Mouse (Mus musculus): ENCODE results near the gene Acsl1.

The Acsl1 gene

DNA sequence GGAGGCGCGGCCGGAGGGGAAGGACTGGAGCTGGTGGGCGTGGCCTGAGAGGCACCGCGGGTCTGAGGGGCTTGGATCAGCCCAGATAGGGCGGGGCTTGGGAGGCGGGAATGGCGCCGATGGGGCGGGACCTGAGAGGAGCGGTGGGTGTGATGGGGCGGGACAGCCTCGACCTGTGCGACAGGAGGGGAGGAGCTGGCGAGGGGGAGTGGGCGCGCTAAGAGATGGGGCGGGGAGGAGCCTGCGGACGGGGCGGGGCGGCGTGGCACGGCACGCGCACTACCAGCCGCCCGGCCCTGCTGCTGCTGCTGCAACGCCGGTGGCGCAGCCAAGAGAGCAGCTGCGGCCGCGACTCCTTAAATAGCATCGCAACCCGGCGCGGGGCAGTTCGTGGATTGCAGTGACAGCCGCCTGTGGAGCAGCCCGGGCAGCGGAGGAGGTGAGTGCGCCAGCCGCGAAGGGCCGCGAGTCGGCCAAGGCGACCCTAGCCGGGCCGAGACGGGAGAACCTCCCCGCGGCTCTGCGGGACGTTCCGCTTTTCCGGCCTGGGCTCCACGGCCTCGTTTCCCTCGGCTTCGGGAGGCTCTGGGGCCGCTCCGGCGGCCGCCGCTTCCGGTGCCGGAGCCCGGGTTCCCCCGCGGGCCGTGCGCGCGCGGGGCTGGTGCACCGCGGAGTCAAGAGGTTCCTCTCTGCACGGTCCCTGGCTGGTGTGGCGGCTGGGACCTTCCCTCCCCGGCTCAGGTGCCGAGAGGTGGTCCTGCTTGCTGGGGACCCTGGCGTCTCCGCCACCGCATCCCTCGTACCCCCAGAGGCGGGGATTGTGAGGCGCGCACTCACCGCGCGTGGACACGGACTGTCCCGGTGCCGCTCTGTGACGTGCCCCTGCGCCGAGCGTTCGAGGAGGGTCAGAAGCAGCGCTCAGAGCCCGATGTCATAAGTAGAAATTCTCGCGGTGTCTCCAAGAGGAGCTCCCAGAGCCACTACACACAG is at the start of gene Acsl1:
TSS of gene Acsl1 (plus strand) at position 246 of the 990 bp plus-strand sequence.
- peak; percentile 99 for DNase-seq (ENCODE audit: low read depth in 1 of 2, low spot score in 2 of 2)

DNA sequence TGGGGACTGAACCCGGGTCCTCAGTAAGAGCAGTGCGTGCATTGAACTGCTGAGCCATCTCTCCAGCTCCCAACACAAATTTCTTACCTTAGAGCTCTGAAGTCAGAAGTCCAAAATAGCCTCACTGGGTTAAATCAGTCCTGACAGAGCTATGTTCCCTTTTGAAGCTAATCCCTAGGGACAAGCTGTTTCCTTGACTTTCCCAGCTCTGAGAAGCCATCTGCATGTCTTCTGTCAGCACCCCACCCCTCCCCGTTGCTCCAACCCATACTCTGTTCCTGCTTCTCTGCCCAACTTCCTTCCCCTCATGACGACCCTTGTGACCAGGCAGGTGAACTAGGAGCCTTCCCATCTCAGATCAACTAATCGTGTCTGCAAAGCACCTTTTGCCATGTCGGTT is 49.3 kb upstream of the Acsl1 start:
- DNase-seq (ENCODE audit: low read depth in 1 of 2, low spot score in 2 of 2) = no peak

DNA sequence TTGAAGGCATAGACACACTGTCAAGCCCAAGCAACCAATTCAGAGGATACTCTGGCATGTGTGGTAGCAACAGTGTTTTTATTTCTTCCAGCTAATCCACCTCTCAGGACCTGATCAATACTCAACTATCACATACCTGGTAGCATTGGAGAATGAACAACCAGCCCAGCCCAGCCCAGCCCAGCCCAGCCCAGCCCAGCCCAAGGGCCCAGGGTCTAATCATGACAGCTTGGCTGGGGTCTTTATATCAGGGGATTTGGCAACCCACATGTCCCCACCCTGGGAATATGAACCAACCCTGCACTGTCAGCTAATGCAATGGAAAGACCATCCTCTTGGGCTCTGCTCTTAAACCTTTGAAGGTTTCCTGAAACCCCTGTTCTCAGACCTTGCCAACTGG is 42.9 kb upstream of the Acsl1 start:
- DNase-seq (ENCODE audit: low read depth in 1 of 2, low spot score in 2 of 2) = no peak

DNA sequence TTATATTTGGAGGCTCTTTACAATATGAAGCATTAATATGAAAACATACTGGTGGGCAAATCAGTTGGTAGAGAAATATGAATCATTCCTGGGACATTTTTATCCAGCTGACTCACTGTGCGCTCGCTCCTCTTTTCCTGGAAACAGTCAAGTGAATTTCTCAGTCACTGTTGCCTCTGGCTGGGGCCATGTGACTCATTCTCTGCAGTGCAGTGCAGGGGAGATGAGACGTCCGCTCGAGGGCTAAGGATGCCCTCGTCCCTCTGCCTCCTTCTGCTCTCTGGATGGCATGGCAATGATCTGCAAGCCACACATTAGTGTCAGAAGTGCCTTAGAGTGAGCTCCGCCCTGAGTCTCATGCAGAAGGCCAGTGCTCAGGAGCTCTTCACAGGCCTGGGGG is 41.0 kb upstream of the Acsl1 start:
- DNase-seq (ENCODE audit: low read depth in 1 of 2, low spot score in 2 of 2) = no peak

DNA sequence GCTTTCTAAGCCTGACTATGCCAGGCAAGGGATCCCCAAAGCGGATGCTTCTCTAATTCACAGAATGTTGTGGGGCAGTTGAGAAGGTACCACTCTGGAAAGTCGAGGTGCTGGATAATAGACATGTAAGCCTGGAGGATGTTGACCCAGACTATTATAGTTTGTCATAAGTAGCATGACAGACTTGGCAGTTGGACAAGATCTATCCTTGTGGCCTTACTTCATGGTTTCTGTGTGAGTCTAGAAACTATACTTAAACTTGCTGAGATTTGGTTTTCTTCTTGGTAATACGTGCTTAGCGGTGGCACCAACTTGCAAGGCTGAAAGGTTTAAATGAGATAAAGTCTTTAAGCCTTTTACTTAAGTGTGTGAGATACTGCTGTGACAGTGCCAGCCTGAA is 38.9 kb upstream of the Acsl1 start:
- no peak for DNase-seq (ENCODE audit: low read depth in 1 of 2, low spot score in 2 of 2)

DNA sequence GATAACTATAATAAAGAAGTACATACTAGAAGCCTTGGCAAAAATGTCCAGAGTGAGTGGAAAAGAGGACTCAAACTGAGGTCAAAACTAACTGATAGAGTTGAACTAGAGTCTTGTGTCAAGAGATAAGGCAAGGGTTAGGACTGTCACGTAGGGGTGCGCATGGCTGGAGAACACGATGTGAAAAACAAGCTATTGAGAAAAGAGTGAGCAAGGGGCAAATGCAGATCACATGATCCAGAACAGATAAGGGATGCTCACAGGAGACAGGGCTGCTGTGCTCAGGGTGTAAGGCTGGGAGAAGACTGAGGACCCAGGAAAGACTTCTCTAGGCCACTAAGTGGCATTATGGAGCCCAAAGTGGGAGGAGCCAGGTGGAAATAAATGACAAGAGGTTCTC is 38.3 kb upstream of the Acsl1 start:
- no peak for DNase-seq (ENCODE audit: low read depth in 1 of 2, low spot score in 2 of 2)

DNA sequence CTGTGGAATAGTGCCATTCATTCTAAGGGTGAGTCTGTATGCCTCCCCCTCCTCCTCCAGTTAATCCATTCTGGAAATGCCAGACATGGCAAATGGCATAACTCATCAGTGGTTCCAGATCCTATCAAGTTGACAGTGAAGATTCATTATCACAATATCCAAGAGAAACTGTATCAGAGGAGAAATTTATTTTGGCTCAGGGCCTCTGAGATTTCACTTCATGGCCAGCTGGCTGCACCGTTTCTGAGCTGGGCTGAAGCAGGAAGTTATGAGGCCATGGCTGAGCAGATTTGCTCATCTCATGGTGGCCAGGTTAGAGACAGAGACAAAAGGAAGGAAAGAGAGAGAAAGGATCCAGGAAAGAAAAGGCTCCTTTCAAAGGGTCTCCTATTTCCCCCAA is 37.2 kb upstream of the Acsl1 start:
- no peak for DNase-seq (ENCODE audit: low read depth in 1 of 2, low spot score in 2 of 2)

DNA sequence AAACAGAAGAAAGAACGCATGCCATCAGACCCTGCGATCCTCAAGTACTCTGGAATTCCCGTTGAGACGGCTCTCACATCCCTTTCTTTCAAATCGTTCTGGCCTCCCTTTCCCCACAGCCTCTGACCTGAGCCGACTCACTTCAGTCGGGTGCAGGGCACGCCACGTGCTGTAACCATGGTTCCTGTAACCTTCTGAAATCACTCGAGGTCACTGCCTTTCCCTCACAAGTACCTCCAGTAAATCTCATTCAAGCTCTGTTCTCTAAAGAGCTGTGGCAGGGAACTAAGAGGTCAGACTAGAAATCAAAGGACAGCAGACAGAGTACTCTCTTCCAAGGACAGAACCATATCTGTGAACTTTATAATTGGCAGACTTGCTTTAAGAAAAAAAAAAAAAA is 32.3 kb upstream of the Acsl1 start:
- DNase-seq (ENCODE audit: low read depth in 1 of 2, low spot score in 2 of 2) = no peak

DNA sequence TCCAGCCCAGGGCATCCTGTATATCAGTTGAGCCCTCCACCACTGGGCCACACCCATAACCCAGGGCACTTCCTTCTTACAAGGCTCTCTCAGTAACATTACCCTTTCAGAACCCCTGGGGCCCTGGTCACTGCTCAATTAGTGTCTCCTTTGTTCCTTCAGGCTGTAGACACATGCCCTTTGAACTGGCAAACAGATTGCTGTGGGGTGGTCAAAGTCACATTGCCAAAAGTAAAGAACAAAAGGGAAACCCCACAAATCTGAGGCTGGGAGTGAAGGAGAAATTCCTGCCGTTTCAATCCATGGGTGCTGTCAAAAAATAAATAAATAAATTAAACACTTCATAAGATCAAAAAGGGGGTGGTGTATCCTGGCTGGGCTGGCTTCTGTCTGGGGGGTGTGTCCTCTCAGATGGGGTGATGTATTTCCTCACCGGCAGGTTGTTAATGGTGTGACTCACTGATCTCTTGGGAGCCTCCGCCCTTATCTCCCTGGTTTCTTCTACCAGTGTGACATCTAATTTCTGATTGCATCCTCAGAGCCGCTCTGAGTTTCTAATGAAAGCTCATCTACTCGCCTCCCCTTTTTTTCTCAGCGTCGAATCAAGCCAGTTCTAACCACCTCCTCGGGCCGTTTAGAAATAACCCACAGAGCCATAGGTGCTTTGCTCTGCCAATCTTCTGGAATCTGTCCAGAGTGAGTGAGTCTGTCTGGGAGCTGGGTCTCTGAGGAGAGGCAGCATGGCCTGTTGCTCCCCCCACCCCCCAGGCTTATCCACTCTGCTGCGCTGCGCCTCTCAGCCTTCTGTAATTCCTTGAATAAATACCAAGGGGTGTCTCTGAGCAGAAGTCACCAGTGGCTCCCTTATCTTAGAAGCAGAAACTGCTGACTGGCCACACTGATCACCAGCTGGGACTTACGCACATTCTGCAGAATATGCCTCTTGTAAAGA is 24.6 kb upstream of the Acsl1 start:
- no peak for DNase-seq (ENCODE audit: low read depth in 1 of 2, low spot score in 2 of 2)

DNA sequence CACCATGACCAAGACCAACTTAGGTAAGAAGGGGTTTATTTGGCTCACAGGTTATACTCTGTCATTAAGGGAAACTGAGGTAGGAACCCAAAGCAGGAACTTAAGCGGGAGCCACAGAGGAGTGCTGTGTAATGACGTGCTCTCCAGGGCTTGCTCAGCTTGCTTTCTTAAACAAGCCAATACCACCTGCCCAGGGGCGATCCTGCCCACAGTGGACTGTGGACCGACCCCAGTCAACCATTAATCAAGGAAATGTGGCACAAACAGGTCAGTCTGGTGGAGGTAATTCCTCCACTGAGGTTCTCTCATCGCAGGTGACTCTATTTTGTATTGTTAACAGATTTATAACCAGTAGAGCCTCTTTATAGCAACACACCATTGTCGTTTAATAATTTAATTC is 23.5 kb upstream of the Acsl1 start:
- no peak for DNase-seq (ENCODE audit: low read depth in 1 of 2, low spot score in 2 of 2)

DNA sequence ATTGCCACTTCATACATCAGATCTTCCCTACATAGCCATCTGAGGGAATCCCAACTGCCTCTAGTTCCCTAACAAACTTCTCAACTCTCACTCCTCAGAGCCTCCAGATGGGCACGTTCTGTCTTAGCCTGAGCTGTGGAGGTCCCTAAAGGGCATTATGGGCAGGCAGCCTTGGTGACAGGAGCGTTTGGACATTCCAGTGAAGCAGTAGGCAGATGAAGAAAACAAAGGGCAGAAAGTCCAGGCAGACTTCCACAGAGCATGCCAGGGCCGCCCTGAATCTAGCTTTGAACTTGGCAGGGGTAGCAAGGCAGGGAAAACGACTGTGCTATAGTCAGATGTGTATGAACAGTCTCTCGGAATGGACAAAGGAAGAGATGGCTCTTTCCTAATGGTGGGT is 22.2 kb upstream of the Acsl1 start:
- no peak for DNase-seq (ENCODE audit: low read depth in 1 of 2, low spot score in 2 of 2)

DNA sequence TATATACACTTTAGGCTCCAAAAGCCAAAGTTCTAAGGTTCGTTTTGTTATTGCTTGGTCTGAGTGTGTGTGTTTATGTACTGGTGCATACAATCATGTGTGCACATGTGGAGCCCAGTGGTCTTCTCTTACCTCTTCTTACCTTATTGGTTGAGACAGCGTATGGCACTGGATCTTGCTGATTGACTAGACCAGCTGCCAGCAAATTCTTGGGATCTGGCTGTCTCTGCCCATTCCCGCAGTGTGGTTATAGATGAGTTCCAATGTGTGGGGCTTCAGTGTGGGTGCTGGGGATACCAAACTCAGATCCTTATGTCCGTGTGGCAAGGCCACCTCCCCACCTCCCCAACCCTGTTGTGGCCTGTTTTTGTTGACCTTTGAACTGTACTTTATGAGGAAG is 21.8 kb upstream of the Acsl1 start:
- DNase-seq (ENCODE audit: low read depth in 1 of 2, low spot score in 2 of 2) = no peak

DNA sequence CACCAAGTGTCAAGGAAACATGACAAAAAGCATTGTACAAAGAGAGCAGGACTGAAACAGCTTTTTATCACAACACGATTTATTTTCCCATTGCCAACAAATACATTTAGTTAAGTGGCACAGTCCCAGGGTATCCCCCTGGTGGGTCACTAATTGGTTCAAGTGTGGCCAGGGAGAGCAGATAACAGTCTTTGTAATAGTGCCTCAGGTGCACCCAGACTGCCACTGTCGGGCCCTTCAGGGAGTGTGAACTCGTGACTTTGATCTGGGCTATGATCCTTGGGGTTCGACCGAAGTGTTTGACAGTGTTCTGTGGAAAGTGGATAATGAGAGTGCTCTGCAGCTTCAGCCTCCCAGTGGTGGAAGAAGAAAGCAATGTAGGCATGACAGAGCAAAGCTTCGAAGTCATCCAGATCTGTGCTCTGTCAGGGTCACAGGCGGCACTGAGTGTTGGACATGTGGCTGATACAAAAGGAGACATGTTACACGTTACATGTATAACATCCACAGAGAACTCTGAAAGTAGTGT is 21.1 kb upstream of the Acsl1 start:
- DNase-seq (ENCODE audit: low read depth in 1 of 2, low spot score in 2 of 2) = no peak

DNA sequence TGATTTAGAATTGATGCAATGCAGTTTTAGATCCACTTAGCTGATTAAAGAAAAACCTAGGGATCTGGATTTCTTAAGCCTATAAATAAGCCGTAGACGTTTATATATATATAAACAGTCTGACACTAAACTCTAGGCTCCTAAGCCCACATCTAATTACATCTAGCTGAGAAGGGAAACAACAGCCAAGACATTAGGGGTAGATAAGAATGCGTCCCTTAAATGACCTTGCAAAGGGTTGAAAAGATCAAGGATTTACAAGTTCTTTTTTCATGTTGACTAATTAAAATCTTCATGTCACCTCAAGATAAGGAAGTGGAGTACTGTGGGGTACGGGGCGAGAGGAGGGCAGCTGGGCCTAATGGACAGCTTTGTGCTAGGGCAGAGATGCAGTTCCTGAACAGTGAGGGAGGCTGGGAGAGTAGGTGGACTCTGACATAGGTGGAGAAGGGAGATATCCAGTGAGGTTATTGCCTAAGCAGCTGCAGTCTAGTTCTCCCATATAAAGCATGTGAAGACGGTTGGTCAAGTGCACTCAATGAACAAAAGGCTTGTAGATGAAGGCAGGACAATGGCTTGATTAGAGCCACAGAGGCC is 12.5 kb upstream of the Acsl1 start:
- DNase-seq (ENCODE audit: low read depth in 1 of 2, low spot score in 2 of 2) = no peak

DNA sequence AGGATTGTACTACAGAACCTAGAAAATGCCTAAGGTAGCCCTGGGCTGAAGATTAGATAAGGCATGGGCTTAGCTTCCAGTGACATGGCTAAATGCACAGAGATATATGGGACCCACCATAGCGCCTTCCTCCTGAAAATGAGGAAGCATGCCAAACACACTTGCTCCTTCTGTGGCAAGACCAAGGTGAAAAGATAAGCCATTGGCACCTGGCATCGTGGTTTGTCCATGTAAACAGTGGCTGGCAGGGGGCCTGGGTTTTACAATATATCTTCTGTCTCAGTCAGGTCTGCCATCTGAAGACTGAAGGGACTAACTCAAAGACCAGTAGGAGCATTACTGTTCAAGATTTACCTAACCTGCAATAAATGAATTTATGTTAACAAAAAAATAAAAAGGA is 2.4 kb upstream of the Acsl1 start:
- DNase-seq (ENCODE audit: low read depth in 1 of 2, low spot score in 2 of 2) = no peak

DNA sequence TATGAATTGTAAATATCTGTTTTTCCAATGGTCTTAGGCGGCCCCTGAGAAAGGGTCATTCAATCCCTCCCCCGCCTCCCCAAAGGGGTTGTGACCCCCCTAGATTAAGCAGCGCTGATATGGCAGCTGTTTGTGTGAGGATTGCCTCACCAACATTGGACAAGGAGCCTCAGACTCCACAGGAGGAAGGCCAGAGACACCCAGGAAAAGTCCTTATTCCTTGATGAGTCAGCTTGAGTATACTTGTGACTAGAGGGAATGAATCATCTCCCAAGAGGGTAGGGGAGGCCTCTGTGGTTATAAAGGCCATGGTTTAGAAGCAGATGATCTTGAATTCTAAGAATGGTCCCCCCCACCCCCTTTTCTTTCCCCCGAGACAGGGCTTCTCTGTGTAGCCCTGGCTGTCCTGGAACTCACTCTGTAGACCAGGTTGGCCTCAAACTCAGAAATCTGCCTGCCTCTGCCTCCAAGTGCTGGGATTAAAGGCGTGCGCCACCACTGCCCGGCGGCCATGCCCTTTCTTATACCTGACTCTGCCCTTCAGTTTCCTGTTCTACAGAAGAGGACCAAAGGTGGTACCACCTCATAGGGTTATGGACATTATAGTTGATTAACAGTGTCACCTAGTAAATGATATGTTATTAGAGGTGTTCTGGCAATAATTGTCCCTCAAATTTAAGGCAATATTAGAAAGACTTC is 1.6 kb upstream of the Acsl1 start:
- DNase-seq (ENCODE audit: low read depth in 1 of 2, low spot score in 2 of 2) = no peak

DNA sequence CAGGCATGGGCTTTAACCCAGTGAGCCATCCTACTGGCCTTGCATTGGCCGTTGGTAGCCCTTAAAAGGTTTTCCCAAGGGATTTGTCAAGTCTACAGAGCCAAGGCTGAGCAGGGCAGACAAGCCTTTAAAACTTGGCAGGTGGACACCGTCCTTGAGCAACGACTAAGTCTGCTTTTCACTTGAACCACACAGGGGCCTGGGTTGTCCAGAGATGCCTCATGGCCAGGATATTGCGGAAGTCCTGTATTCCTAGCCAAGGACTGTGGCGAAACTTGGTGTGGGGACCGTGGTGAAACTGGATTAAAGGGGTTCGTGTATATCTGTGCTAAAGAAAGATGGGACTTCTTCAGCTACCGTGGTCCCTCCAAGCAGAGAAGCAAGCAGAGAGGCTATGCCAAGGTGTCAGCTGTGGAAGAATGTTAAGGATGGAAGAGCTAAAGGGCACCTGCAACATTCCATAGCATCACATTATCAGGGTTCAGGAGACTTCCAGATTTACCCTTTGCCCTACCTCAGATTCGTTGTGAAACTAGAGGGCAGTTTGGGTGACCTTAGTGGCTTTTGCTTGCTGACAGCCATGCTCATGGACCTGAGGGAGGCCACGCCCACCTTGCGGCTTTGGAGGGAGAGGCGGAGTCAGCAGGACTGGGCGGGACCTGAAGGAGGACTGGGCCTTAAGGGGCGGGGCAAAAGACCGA is 596 bp upstream of the Acsl1 start:
- no peak for DNase-seq (ENCODE audit: low read depth in 1 of 2, low spot score in 2 of 2)

DNA sequence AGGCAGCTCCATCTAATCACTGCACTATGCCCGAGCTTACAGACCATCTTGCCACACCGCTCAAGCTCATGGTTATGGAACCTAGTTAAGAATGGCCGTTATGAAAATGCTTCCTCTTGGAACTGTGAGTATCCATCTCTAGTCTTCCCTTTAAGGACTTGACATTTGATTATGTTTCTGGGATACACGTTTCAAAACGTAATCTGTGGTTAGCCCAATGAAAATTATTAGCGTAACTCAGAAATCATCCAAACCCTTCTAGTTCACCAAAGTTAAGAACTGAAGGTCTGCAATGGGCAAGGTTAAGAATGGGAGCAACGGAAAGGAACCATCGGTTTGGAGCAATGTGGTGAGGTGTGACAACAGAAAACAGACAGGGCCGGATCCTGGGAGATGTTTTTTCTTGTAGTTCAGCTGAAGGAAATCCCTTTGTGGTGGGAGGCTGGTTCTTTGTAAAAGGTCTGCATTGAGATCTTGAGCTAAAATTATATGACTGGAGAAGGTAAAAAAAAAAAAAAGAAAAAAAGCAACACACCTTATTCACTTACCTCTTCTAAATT is 1.2 kb downstream of the Acsl1 start:
- no peak for DNase-seq (ENCODE audit: low read depth in 1 of 2, low spot score in 2 of 2)

DNA sequence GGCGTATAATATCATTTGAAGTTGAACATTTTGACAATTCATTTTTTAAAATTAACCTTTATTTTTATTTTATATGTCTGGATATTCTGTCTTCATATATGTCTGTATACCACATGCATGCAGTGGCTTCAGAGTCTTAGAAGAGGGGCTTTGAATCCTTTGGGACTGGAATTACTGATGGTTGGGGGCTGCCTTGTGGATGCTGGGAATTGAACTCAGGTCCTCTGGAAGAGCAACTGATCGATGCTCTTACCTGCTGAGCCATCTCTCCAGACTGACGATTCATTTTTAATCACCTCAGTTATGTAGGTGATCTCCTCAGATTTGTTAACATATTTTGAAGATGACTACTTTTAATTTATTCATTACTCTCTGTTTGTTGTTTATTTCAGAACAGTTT is 3.3 kb downstream of the Acsl1 start:
- no peak for DNase-seq (ENCODE audit: low read depth in 1 of 2, low spot score in 2 of 2)

DNA sequence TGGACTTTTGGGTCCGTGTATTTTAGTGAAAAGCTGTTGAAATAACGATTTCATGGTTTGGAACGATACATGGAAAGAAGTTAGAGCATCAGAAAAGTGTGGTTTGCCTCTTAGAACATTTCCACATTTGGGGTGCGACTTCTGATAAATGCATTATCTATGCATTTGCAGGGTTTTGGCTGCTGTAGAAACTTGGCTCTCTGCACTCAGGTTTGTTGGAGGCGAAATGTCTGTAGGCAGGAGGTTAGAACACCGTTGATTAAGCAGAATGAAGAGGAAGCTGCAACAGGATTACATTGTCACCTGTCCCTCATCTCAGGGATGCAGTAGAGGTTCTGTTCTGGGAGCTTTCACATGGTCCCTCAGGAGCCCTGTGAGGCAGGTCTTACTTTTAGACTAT is 3.8 kb downstream of the Acsl1 start:
- DNase-seq (ENCODE audit: low read depth in 1 of 2, low spot score in 2 of 2) = no peak

Data from monocyte, adult 2 months (primary cell).